15 mouse cellular contexts compared by ENCODE assay signal in genomic region chr3:98246985-98247751, GRCm38 (mm10). TPM values are rescaled to one million over a fixed set of nuclear protein-coding genes. Genes with fewer than 3 reads are reported as not detected.
DNase-seq lines count a peak whose midpoint lies in the region; ATAC-seq and TF ChIP-seq lines count a peak whose summit lies in the region.
"Had no signal": no experiment of that assay in that cellular context is flagged by ENCODE, and none has a peak within 500 bp of the region (broad histone marks: within the 10 kb centered on the region; RNA-seq: fewer than 3 reads in every experiment).

No protein-coding gene starts in this region.

- peak; percentile 21 for DNase-seq in kidney, postnatal 10 days
- DNase-seq in embryo, embryonic 10 days (ENCODE audit: low spot score) = peak; percentile 56
- DNase-seq in liver, embryonic 14.5 days (ENCODE audit: low read depth in 3 of 3, low spot score in 3 of 3) = no peak
- DNase-seq in cerebellum, postnatal 4 days (ENCODE audit: low spot score in 2 of 2) = no peak
- DNase-seq: adrenal gland, postnatal 10 days; cerebellum, postnatal 36 days; gastrocnemius, postnatal 10 days; kidney, postnatal 36 days had no signal

- H3K4me3 ChIP-seq in kidney, embryonic 14.5 days (ENCODE audit: low read length) = no peak overlapping the region
- no peak overlapping the region for H3K4me3 ChIP-seq in liver, embryonic 14.5 days (ENCODE audit: insufficient read depth in 1 of 2, low read depth in 2 of 2, low read length in 2 of 2)
- H3K4me3 ChIP-seq in midbrain, embryonic 15.5 days = no peak overlapping the region
- H3K4me3 ChIP-seq: heart, embryonic 13.5 days; left cerebral cortex, adult 2 months; myocyte had no signal

- no peak for TF ChIP-seq EP300 in liver, embryonic 14.5 days (IDR thresholded peaks at IDR 0.05; ENCODE audit: low read depth)

- no peak overlapping the region for H3K4me2 ChIP-seq in kidney, embryonic 14.5 days (replicated peaks; ENCODE audit: low read depth, low read length)
- H3K4me2 ChIP-seq in liver, embryonic 14.5 days (ENCODE audit: low read depth) = no peak overlapping the region
- no peak overlapping the region; the same call in 1 of the 2 replicates for H3K4me2 ChIP-seq in midbrain, embryonic 15.5 days
- H3K4me2 ChIP-seq: heart, embryonic 13.5 days had no signal

- no peak overlapping the region for H3K27ac ChIP-seq in kidney, embryonic 14.5 days (ENCODE audit: low read depth, low read length)
- no peak overlapping the region for H3K27ac ChIP-seq in liver, embryonic 14.5 days
- no peak overlapping the region for H3K27ac ChIP-seq in midbrain, embryonic 15.5 days
- H3K27ac ChIP-seq: heart, embryonic 13.5 days; left cerebral cortex, adult 2 months had no signal

- no peaks in the 10 kb centered on the region for H3K9me3 ChIP-seq in kidney, embryonic 14.5 days (ENCODE audit: control insufficient read depth, low read length)
- H3K9me3 ChIP-seq in liver, embryonic 14.5 days (ENCODE audit: control insufficient read depth, low read length) = no peaks in the 10 kb centered on the region
- no peaks in the 10 kb centered on the region for H3K9me3 ChIP-seq in midbrain, embryonic 15.5 days
- H3K9me3 ChIP-seq: heart, embryonic 13.5 days had no signal

- no peak for TF ChIP-seq CTCF in liver, embryonic 14.5 days (IDR thresholded peaks at IDR 0.05; ENCODE audit: low read depth)

- ATAC-seq in kidney, embryonic 14.5 days (ENCODE audit: low FRiP score, low TSS enrichment) = no peak
- peak; percentile 45; the same call in 1 of the 2 replicates for ATAC-seq in liver, embryonic 14.5 days (ENCODE audit: insufficient read depth)
- 0 out of 2 replicates have a peak, but pooled peaks have one; percentile 33 for ATAC-seq in midbrain, embryonic 15.5 days (replicated peaks)
- no peak for ATAC-seq in activated CD4-positive, CD25-positive, alpha-beta regulatory T cell, adult 4 months
- ATAC-seq: CD4-positive, CD25-positive, alpha-beta regulatory T cell, adult 4 months had no signal

- H3K4me1 ChIP-seq in kidney, embryonic 14.5 days (ENCODE audit: control insufficient read depth, insufficient read depth, low read length) = no peaks in the 10 kb centered on the region
- peaks cover 0 to 17% of the 10 kb centered on the region in 2 experiments; a peak in 3 of 4 replicates for H3K4me1 ChIP-seq in liver, embryonic 14.5 days (replicated peaks; ENCODE audit: control insufficient read depth in 2 of 2, insufficient read depth in 2 of 2, low read length in 1 of 2)
- H3K4me1 ChIP-seq in midbrain, embryonic 15.5 days = peaks cover 11% of the 10 kb centered on the region

- H3K27me3 ChIP-seq in kidney, embryonic 14.5 days (ENCODE audit: control insufficient read depth, insufficient read depth, low read length) = no peaks in the 10 kb centered on the region
- H3K27me3 ChIP-seq in liver, embryonic 14.5 days (ENCODE audit: control insufficient read depth, insufficient read depth, low read length) = no peaks in the 10 kb centered on the region
- no peaks in the 10 kb centered on the region for H3K27me3 ChIP-seq in midbrain, embryonic 15.5 days (replicated peaks)
- H3K27me3 ChIP-seq: heart, embryonic 13.5 days had no signal

- 63% methylated on average over 7 of the region's 7 CpGs for WGBS in kidney, embryonic 14.5 days
- 44% methylated on average over 7 of the region's 7 CpGs for WGBS in liver, embryonic 14.5 days (ENCODE audit: insufficient replicate concordance)
- 31% methylated on average over 7 of the region's 7 CpGs for WGBS in midbrain, embryonic 15.5 days

- no peaks in the 10 kb centered on the region for H3K36me3 ChIP-seq in kidney, embryonic 14.5 days (ENCODE audit: control insufficient read depth, insufficient read depth, low read length)
- H3K36me3 ChIP-seq in liver, embryonic 14.5 days (replicated peaks; ENCODE audit: control insufficient read depth, insufficient read depth, low read depth) = no peaks in the 10 kb centered on the region
- H3K36me3 ChIP-seq in midbrain, embryonic 15.5 days (replicated peaks) = no peaks in the 10 kb centered on the region
- H3K36me3 ChIP-seq: heart, embryonic 13.5 days had no signal

- no peak overlapping the region for H3K9ac ChIP-seq in kidney, embryonic 14.5 days (ENCODE audit: low read depth, low read length)
- H3K9ac ChIP-seq in liver, embryonic 14.5 days (replicated peaks) = no peak overlapping the region
- no peak overlapping the region for H3K9ac ChIP-seq in midbrain, embryonic 15.5 days
- H3K9ac ChIP-seq: heart, embryonic 13.5 days had no signal

RNA-seq across cellular contexts. Expression of gene Reg4, which starts 25.2 kb away (rescaled TPM):
- polyA plus RNA-seq in kidney, embryonic 14.5 days (2014; fragmentation: Nextera tagmentation; extraction: Ambion mirVana) = 0.31 TPM in 1 of 2 replicates, not detected in the other
- polyA plus RNA-seq in liver, embryonic 14.5 days (2012; rRNA removed) = not detected in 2 replicates
- not detected in 2 replicates for polyA plus RNA-seq in liver, embryonic 14.5 days (2014; fragmentation: Nextera tagmentation; extraction: Ambion mirVana)
- not detected in 2 replicates for polyA plus RNA-seq in midbrain, embryonic 15.5 days (2015; fragmentation: Nextera tagmentation; extraction: Ambion mirVana)
- not detected for polyA plus RNA-seq in activated CD4-positive, CD25-positive, alpha-beta regulatory T cell, adult 4 months (2017; shearing (Covaris generic))
- polyA plus RNA-seq: CD4-positive, CD25-positive, alpha-beta regulatory T cell, adult 4 months; heart, embryonic 13.5 days; myocyte had no signal

RNA-seq across cellular contexts. Expression of gene Hmgcs2, which starts 33.1 kb away (rescaled TPM):
- 6.4 and 6.7 TPM in 2 replicates for polyA plus RNA-seq in kidney, embryonic 14.5 days (2014; fragmentation: Nextera tagmentation; extraction: Ambion mirVana)
- polyA plus RNA-seq in liver, embryonic 14.5 days (2012; rRNA removed) = 30.7 and 32.1 TPM in 2 replicates
- polyA plus RNA-seq in liver, embryonic 14.5 days (2014; fragmentation: Nextera tagmentation; extraction: Ambion mirVana) = 81.2 and 85.7 TPM in 2 replicates
- polyA plus RNA-seq in midbrain, embryonic 15.5 days (2015; fragmentation: Nextera tagmentation; extraction: Ambion mirVana) = 22.9 and 26.8 TPM in 2 replicates
- polyA plus RNA-seq in activated CD4-positive, CD25-positive, alpha-beta regulatory T cell, adult 4 months (2017; shearing (Covaris generic)) = not detected
- polyA plus RNA-seq: CD4-positive, CD25-positive, alpha-beta regulatory T cell, adult 4 months; myocyte had no signal

Comparison
In these comparisons a context has a peak if more than half of its experiments do, and no peak if none do; other contexts are left out.
1. DNase-seq: peak in kidney, postnatal 10 days (single experiment) and embryo, embryonic 10 days (single experiment); none in liver, embryonic 14.5 days (0 of 3) and cerebellum, postnatal 4 days (0 of 2).
2. ATAC-seq: peak in liver, embryonic 14.5 days (single experiment) and midbrain, embryonic 15.5 days (single experiment); none in kidney, embryonic 14.5 days (single experiment) and activated CD4-positive, CD25-positive, alpha-beta regulatory T cell, adult 4 months (single experiment).